Mouse (Mus musculus) embryonic facial prominence, embryonic 11.5 days (tissue): ENCODE measurements at regions not wholly inside any gene's neighbourhood (a gene's known extent, or its start where the extent isn't known, plus 50 kb on each side); places are given as distances from the start of the nearest gene placed in this dataset.

ENCODE experiments used
- ATAC-seq: fragments of 200-750 bp; cut with Nextera tagmentation; replicated peaks from 2 replicates; pipeline ENCODE4 v1.8.0; 2017; ENCODE audit warnings: low read depth; ENCODE audit not compliant: insufficient number of reproducible peaks, low FRiP score, low TSS enrichment
- DNase-seq: peaks from one replicate; pipeline ENCODE4 v3.0.0-alpha.2; 2015; ENCODE audit warnings: low spot score
- H3K27ac ChIP-seq: fragments of 300-500 bp; sonication (generic); replicated peaks from 2 replicates; pipeline ENCODE4 v1.5.1; 2014; ENCODE audit warnings: mild to moderate bottlenecking, low read depth, low read length, control low read depth
- H3K27me3 ChIP-seq: fragments of 300-500 bp; sonication (generic); 2 replicates; pipeline ENCODE4 v1.6.1; 2014; ENCODE audit warnings: mild to moderate bottlenecking, low read length, moderate library complexity, mixed read lengths; ENCODE audit not compliant: control insufficient read depth, insufficient read depth
- H3K36me3 ChIP-seq: fragments of 300-500 bp; sonication (generic); replicated peaks from 2 replicates; pipeline ENCODE4 v1.6.1; 2014; ENCODE audit warnings: low read depth, mild to moderate bottlenecking, low read length, moderate library complexity, mixed read lengths; ENCODE audit not compliant: control insufficient read depth, insufficient read depth
- H3K4me1 ChIP-seq: fragments of 300-500 bp; sonication (generic); 2 replicates; pipeline ENCODE4 v1.6.1; 2014; ENCODE audit warnings: low read length, mixed read lengths; ENCODE audit not compliant: control insufficient read depth, insufficient read depth
- H3K4me2 ChIP-seq: fragments of 300-500 bp; sonication (generic); 2 replicates; pipeline ENCODE4 v1.6.1; 2014; ENCODE audit warnings: low read depth, mild to moderate bottlenecking, control low read depth, low read length, moderate library complexity
- H3K4me3 ChIP-seq: fragments of 300-500 bp; sonication (generic); 2 replicates; pipeline ENCODE4 v1.5.1; 2014; ENCODE audit warnings: low read depth, low read length, control low read depth
- H3K9ac ChIP-seq: fragments of 300-500 bp; sonication (generic); replicated peaks from 2 replicates; pipeline ENCODE4 v1.6.1; 2014; ENCODE audit warnings: mild to moderate bottlenecking, control low read depth, low read length
- H3K9me3 ChIP-seq: fragments of 300-500 bp; sonication (generic); replicated peaks from 2 replicates; pipeline ENCODE4 v1.6.1; 2016; ENCODE audit warnings: mild to moderate bottlenecking, low read length, inconsistent platforms, mixed read lengths; ENCODE audit not compliant: control insufficient read depth
- WGBS: fragments of 180-500 bp; shearing (Covaris S2); extraction: QIAGEN DNeasy Blood & Tissue Kit; methylation state at CpG from one replicate; pipeline ENCODE4 v1.1.7; 2014; 5-methylcytosine and 5-hydroxymethylcytosine counted together

DNA sequence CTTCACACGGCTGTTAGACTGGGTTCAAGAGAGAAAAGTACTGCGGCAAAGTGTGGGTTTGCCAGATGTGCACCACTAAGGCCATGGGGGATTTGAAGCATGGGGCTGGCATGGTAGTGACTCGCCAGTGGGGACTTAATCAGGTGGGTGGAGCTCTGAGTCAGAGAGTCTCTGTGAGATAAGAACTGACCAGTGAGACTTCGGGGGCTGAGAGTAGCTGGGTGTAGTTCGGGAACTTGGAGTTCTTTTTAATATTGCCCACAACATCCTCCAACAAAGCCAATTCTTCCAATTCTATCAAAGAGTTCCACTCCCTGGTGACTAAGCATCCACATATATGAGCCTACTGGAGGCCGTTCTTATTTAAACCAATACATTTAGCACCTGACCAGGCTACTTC lies 75.8 kb upstream of the Spred2 start:
- no peak overlapping the region for H3K9ac ChIP-seq
- no peak overlapping the region for H3K4me3 ChIP-seq
- H3K27me3 ChIP-seq = no peaks in the 10 kb centered on the region
- ATAC-seq (no peak), DNase-seq (no peak)
- H3K36me3 ChIP-seq = no peaks in the 10 kb centered on the region
- no peak overlapping the region for H3K27ac ChIP-seq
- H3K4me1 ChIP-seq = no peaks in the 10 kb centered on the region
- H3K9me3 ChIP-seq = no peaks in the 10 kb centered on the region
- H3K4me2 ChIP-seq = no peak overlapping the region
- 85% methylated on average over 6 of the region's 6 CpGs for WGBS

DNA sequence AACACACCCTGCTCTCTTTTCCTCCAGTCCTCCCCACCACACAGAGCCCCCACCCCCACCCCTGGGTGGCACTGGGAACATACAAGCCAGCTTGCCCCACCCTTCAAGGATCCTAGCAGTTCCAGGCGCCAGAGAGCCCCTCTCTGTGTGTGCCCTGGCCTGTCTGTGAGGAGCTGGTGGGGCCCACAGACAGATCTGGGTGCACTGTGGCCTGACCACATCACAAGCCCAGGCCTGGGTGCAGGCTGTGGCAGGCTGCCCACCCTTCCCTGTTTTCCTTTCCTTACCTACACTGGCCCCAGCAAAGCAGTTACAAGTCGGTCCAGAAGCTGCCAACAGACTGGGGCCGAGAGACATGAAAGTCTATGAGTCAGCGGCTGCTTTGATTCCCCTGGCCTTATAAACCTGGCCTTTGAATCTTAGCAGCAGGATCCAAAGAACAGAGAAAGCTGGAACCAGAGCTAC lies 74.8 kb upstream of the Spred2 start:
- no peak overlapping the region for H3K4me2 ChIP-seq
- no peak for ATAC-seq
- no peaks in the 10 kb centered on the region for H3K36me3 ChIP-seq
- DNase-seq = no peak
- H3K9me3 ChIP-seq = no peaks in the 10 kb centered on the region
- 60% methylated on average over 4 of the region's 4 CpGs for WGBS
- no peaks in the 10 kb centered on the region for H3K4me1 ChIP-seq
- no peak overlapping the region for H3K27ac ChIP-seq
- H3K27me3 ChIP-seq = no peaks in the 10 kb centered on the region
- no peak overlapping the region for H3K4me3 ChIP-seq
- no peak overlapping the region for H3K9ac ChIP-seq

DNA sequence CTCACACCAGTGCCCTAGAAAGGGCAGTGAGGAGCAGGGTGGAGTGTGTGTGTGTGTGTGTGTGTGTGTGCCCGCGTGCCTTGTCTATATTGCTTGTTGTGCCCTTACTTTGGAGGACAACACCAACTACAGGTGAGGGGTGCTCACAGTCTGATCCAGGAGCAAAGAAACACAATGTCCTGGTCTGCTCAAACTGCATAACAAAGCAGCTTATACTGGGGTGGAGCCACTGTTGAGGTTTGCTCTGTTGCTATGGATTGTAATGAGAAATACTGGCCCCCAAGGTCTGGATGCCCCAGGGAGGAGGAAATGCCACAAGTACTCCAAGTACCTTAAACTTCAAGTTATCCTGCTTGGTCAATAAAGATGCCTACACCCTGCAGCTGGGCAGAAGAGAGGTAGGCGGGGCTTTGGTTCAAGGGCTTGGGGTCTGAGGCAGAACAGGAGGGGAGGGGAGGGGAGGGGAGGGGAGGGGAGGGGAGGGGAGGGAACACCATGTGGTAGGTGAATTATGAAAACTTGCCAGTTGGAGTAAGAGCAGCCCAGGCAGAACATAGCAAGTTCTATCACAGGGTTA lies 74.2 kb upstream of the Spred2 start:
- H3K36me3 ChIP-seq = no peaks in the 10 kb centered on the region
- H3K9me3 ChIP-seq = no peaks in the 10 kb centered on the region
- no peaks in the 10 kb centered on the region for H3K27me3 ChIP-seq
- H3K4me2 ChIP-seq = no peak overlapping the region
- H3K9ac ChIP-seq = no peak overlapping the region
- ATAC-seq = no peak
- DNase-seq = no peak
- no peak overlapping the region for H3K4me3 ChIP-seq
- H3K27ac ChIP-seq = no peak overlapping the region
- H3K4me1 ChIP-seq = no peaks in the 10 kb centered on the region
- 75% methylated on average over 2 of the region's 3 CpGs for WGBS

DNA sequence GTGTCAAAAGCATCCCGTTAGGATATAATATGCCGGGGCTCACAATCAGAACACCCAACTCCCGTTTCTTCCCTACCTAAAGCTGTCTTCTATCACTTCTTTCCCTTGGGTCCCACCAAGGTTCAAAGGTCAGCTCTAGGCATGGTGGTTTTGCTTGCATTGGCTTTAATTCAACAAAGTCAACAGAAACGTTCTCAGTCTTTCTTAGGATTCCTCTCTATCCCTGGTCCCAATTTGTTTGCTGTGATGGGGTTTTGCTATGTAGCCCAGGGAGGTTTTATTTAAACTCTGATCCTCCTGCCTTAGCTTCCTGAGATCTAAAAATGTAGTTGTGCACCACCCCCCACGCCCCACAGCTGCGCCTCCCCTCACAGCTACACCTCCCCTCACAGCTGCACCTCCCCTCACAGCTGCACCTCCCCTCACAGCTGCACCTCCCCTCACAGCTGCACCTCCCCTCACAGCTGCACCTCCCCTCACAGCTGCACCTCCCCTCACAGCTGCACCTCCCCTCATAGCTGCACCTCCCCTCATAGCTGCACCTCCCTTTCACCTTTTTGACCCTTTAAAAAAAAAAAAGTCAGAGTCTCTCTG lies 73.1 kb upstream of the Spred2 start:
- no peak overlapping the region for H3K4me2 ChIP-seq
- no peak overlapping the region for H3K27ac ChIP-seq
- H3K4me1 ChIP-seq = no peaks in the 10 kb centered on the region
- no peak overlapping the region for H3K4me3 ChIP-seq
- ATAC-seq (no peak), DNase-seq (no peak)
- no peaks in the 10 kb centered on the region for H3K9me3 ChIP-seq
- no peak overlapping the region for H3K9ac ChIP-seq
- no peaks in the 10 kb centered on the region for H3K36me3 ChIP-seq
- no peaks in the 10 kb centered on the region for H3K27me3 ChIP-seq
- 23% methylated on average over 6 of the region's 6 CpGs for WGBS

DNA sequence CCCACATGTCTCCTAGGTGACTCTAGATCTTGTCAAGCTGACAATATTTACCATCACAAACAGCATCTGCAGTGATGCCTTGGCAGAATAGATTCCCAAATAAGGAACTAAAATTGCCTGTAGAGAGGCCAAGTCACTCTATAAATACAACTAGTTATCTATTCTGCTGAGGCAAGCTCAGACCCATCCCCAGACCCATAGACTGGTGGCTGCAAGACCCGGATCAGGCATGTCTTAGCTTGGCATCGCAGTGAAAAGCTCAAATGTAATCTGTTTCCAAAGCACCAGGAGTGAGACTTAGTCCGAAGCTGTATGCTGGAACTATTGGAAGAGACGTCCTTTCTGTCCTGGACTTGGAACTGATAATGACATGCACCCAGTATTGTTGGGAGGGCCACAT lies 62.6 kb upstream of the Spred2 start:
- Histone ChIP-seq H3K4me2 (no peak overlapping the region), H3K9me3 (no peaks in the 10 kb centered on the region), H3K9ac (no peak overlapping the region), H3K4me3 (no peak overlapping the region), H3K27me3 (no peaks in the 10 kb centered on the region), H3K36me3 (no peaks in the 10 kb centered on the region), H3K4me1 (no peaks in the 10 kb centered on the region), H3K27ac (no peak overlapping the region)
- no peak for ATAC-seq
- WGBS = 93% methylated on average over 4 of the region's 4 CpGs
- DNase-seq = no peak

DNA sequence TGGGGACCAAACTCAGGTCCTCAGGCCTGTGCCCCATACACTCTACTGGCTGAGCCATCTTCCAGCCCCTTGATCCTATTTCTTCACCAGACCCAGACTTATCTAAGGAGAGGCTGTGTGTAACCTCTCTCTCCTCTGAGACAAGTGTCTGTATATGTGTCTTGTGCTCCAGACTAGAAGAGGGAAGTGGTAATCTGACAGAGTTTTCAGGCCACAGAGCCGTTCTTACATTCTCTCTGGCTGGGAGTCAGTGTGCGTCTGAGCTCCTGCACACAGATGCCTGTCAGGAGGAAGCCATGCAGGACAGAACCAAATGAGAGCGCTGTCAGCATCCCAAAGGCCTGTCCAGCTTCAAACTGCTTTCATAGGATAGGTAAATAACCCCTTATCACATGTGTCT lies 60.8 kb upstream of the Spred2 start:
- Histone ChIP-seq H3K27ac (no peak overlapping the region), H3K9me3 (no peaks in the 10 kb centered on the region), H3K27me3 (no peaks in the 10 kb centered on the region), H3K4me2 (no peak overlapping the region), H3K4me3 (no peak overlapping the region), H3K9ac (no peak overlapping the region), H3K36me3 (no peaks in the 10 kb centered on the region), H3K4me1 (no peaks in the 10 kb centered on the region)
- WGBS = 78% methylated on average over 3 of the region's 3 CpGs
- DNase-seq (no peak), ATAC-seq (no peak)

DNA sequence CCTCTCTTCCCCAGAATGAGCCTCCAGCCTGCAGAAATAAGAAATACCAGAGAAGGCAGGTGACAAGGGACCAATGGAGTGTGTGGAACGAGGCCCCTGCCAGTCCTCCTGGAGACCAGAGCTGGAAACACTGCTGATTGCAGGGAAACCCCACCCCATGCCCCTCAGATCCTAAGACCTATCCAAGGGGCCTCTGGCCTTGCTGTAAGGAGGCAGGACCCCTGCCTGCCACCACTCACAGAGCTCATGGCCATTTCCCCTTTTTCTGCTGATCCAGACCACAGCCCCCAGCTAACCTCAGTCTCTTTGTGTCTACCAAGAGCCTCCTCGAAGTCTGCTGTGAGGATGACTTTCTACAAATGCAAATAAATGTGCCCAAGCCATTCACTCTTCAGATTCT lies 57.9 kb upstream of the Spred2 start:
- no peak overlapping the region for H3K27ac ChIP-seq
- no peaks in the 10 kb centered on the region for H3K36me3 ChIP-seq
- H3K9ac ChIP-seq = no peak overlapping the region
- DNase-seq = no peak
- H3K27me3 ChIP-seq = no peaks in the 10 kb centered on the region
- ATAC-seq = no peak
- no peak overlapping the region for H3K4me2 ChIP-seq
- H3K9me3 ChIP-seq = no peaks in the 10 kb centered on the region
- no peaks in the 10 kb centered on the region for H3K4me1 ChIP-seq
- WGBS = 61% methylated on average over 2 of the region's 2 CpGs
- H3K4me3 ChIP-seq = no peak overlapping the region

DNA sequence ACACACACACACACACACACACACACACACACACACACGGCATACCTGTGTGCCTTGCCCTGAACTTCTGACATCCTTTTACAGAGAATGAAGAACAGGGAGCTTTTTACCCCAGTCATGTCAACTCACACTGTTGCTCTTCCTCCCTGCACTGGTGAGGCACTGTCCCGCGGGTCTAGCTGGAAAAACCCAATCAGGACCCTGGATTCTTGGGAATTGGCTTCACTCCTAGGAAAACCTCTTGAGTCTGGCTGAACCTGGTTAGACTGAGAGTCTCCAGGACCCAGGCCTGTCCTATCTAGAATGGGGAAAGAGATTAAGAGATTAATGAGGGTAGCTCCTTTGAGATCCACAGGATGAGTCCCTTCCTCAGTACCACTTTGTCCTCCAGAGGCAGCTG lies 54.5 kb upstream of the Spred2 start:
- no peaks in the 10 kb centered on the region for H3K9me3 ChIP-seq
- H3K27ac ChIP-seq = no peak overlapping the region
- H3K9ac ChIP-seq = no peak overlapping the region
- H3K27me3 ChIP-seq = no peaks in the 10 kb centered on the region
- H3K36me3 ChIP-seq = no peaks in the 10 kb centered on the region
- ATAC-seq (no peak), DNase-seq (no peak)
- 77% methylated on average over 3 of the region's 3 CpGs for WGBS
- H3K4me2 ChIP-seq = no peak overlapping the region
- H3K4me1 ChIP-seq = no peaks in the 10 kb centered on the region
- no peak overlapping the region for H3K4me3 ChIP-seq
